Comparison of ENCODE assay signal across 8 mouse cellular contexts in genomic region chrX:101772035-101772434, GRCm38 (mm10). TPM values are rescaled to one million over a fixed set of nuclear protein-coding genes. Genes with fewer than 3 reads are reported as not detected.
DNase-seq lines count a peak whose midpoint lies in the region; ATAC-seq and TF ChIP-seq lines count a peak whose summit lies in the region.
"Had no signal": no experiment of that assay in that cellular context is flagged by ENCODE, and none has a peak within 500 bp of the region (broad histone marks: within the 10 kb centered on the region; RNA-seq: fewer than 3 reads in every experiment).

No protein-coding gene starts in this region.

- no peaks in the 10 kb centered on the region for H3K9me3 ChIP-seq in liver, embryonic 11.5 days (ENCODE audit: control insufficient read depth, low read length)

- 24% methylated on average over 5 of the region's 5 CpGs for WGBS in liver, adult 2 months
- WGBS in liver, embryonic 11.5 days, result 41% methylated on average over 5 of the region's 5 CpGs

- ATAC-seq in liver, embryonic 11.5 days (replicated peaks; ENCODE audit: low FRiP score), result no peak
- no peak for ATAC-seq in Patski

- H3K4me1 ChIP-seq in liver, adult 2 months (ENCODE audit: control insufficient read depth, insufficient read depth, low read length), result no peaks in the 10 kb centered on the region
- H3K4me1 ChIP-seq in liver, embryonic 11.5 days (replicated peaks; ENCODE audit: control insufficient read depth, insufficient read depth, low read length), result no peaks in the 10 kb centered on the region

- H3K4me2 ChIP-seq in liver, embryonic 11.5 days, result no peak overlapping the region

- POLR2A ChIA-PET in Patski (lab: Charles Lee), result no interaction called here

- CTCF ChIA-PET in Patski (lab: Charles Lee), result interaction anchor here (1.2 to 1.5 kb wide), 2 partner anchors 28 to 89 kb away, joined by 3 to 5 read pairs; no protein-coding TSS in a partner anchor

- no peak overlapping the region for H3K9ac ChIP-seq in liver, adult 2 months (ENCODE audit: low read depth, low read length)
- H3K9ac ChIP-seq in liver, embryonic 11.5 days (ENCODE audit: low read depth, low read length), result no peak overlapping the region

- TF ChIP-seq POLR2A in liver, adult 2 months (IDR thresholded peaks at IDR 0.05; ENCODE audit: extremely low read depth, insufficient read depth, low read length), result no peak

- H3K4me3 ChIP-seq in liver, adult 2 months (ENCODE audit: insufficient read depth, low read depth, low read length), result no peak overlapping the region
- no peak overlapping the region for H3K4me3 ChIP-seq in liver, embryonic 11.5 days (ENCODE audit: low read depth, low read length)

- no peak overlapping the region for H3K27ac ChIP-seq in liver, adult 2 months (replicated peaks; ENCODE audit: insufficient read depth, low read depth, low read length)
- H3K27ac ChIP-seq in liver, embryonic 11.5 days (ENCODE audit: low read depth, low read length), result no peak overlapping the region

- H3K27me3 ChIP-seq in liver, adult 2 months (ENCODE audit: control insufficient read depth, insufficient read depth, low read length), result no peaks in the 10 kb centered on the region
- peaks cover 5% of the 10 kb centered on the region; the same call in 1 of the 2 replicates for H3K27me3 ChIP-seq in liver, embryonic 11.5 days (replicated peaks; ENCODE audit: control insufficient read depth, insufficient read depth, low read length)
- peaks cover 8% of the 10 kb centered on the region for H3K27me3 ChIP-seq in Patski

- DNase-seq in liver, adult 2 months (ENCODE audit: extremely low read depth, low read depth, low spot score), result peak; percentile 34
- DNase-seq in liver, embryonic 11.5 days (ENCODE audit: low spot score), result no peak
- DNase-seq in Patski (ENCODE audit: low read depth, low spot score), result no peak
- DNase-seq in cerebellum, postnatal 10 days, result peak; percentile 72 to 73
- peak; percentile 87 for DNase-seq in induced T-regulatory cell, adult 2 months (ENCODE audit: low read depth)
- peak; percentile 20 to 54 for DNase-seq in lung, adult 18-20 months
- peak; percentile 50 for DNase-seq in right cerebral cortex, postnatal 4 days

- TF ChIP-seq CTCF in liver, adult 2 months (IDR thresholded peaks at IDR 0.05; ENCODE audit: low read depth, low read length), result peak; percentile 43
- TF ChIP-seq CTCF in Patski (IDR thresholded peaks at IDR 0.05), result peak; percentile 79

- in situ Hi-C loops in Patski (cut with MboI; ENCODE audit: low pct_unique_long_range_greater_than_20kb), result loop anchor here (5.0 kb wide), 1 partner anchor 100 kb away; no protein-coding TSS in a partner anchor

- no peaks in the 10 kb centered on the region for H3K79me2 ChIP-seq in liver, adult 2 months (ENCODE audit: control insufficient read depth, insufficient read depth, low read length)

- H3K36me3 ChIP-seq in liver, adult 2 months (ENCODE audit: control insufficient read depth, insufficient read depth, low read length), result no peaks in the 10 kb centered on the region
- no peaks in the 10 kb centered on the region for H3K36me3 ChIP-seq in liver, embryonic 11.5 days (ENCODE audit: control insufficient read depth, insufficient read depth, low read length)

RNA-seq across cellular contexts. Expression of gene Gm4779, which starts 22.2 kb away (rescaled TPM):
- total RNA-seq in liver, adult 2 months (2014; rRNA removed), result not detected in 2 replicates
- not detected in 2 replicates for polyA plus RNA-seq in liver, adult 2 months (2012; rRNA removed)
- 0.45 and 0.64 TPM in 2 replicates for polyA plus RNA-seq in liver, embryonic 11.5 days (2014; fragmentation: Nextera tagmentation; extraction: Ambion mirVana)
- not detected for polyA plus RNA-seq in Patski (2021)
- polyA plus RNA-seq: heart, embryonic 14.5 days had no signal

RNA-seq across cellular contexts. Expression of gene 8030474K03Rik, which starts 22.4 kb away (rescaled TPM):
- not detected in 2 replicates for total RNA-seq in liver, adult 2 months (2014; rRNA removed)
- not detected in 2 replicates for polyA plus RNA-seq in liver, adult 2 months (2012; rRNA removed)
- 0.23 and 1.1 TPM in 2 replicates for polyA plus RNA-seq in liver, embryonic 11.5 days (2014; fragmentation: Nextera tagmentation; extraction: Ambion mirVana)
- polyA plus RNA-seq in Patski (2021), result 0.13 TPM
- polyA plus RNA-seq: heart, embryonic 14.5 days had no signal

RNA-seq across cellular contexts. Expression of gene Cxcr3, which starts 38.0 kb away (rescaled TPM):
- 0.46 and 0.60 TPM in 2 replicates for total RNA-seq in liver, adult 2 months (2014; rRNA removed)
- polyA plus RNA-seq in liver, adult 2 months (2012; rRNA removed), result 1.8 and 2.7 TPM in 2 replicates
- 0.27 TPM in 2 replicates for polyA plus RNA-seq in liver, embryonic 11.5 days (2014; fragmentation: Nextera tagmentation; extraction: Ambion mirVana)
- not detected for polyA plus RNA-seq in Patski (2021)

Comparison
In these comparisons a context has a peak if more than half of its experiments do, and no peak if none do; other contexts are left out.
1. DNase-seq: peak in liver, adult 2 months (single experiment), cerebellum, postnatal 10 days (2 of 2), induced T-regulatory cell, adult 2 months (single experiment), lung, adult 18-20 months (2 of 2) and right cerebral cortex, postnatal 4 days (single experiment); none in liver, embryonic 11.5 days (single experiment) and Patski (single experiment).